Mouse (Mus musculus): ENCODE data around the gene C730034F03Rik.

C730034F03Rik gene

GRCm38 (mm10) chr15:89476475-89476815 is 47.1 kb downstream of the C730034F03Rik start:
- DNase-seq, result no peak

GRCm38 (mm10) chr15:89477091-89477491 is 47.7 kb downstream of the C730034F03Rik start, which contains the start of gene Arsa:
Gene Arsa (minus strand): TSS chr15:89477425.
- DNase-seq, result peak; percentile 58

GRCm38 (mm10) chr15:89477806-89478205 is 48.4 kb downstream of the C730034F03Rik start:
- peak; percentile 51 for DNase-seq

GRCm38 (mm10) chr15:89478622-89479021 is 49.2 kb downstream of the C730034F03Rik start:
- no peak for DNase-seq

Data from cerebellum, adult 9-11 months (tissue).